Mouse (Mus musculus) splenic B cell, adult 2 months (primary cell): Measurements from ENCODE around the gene Luc7l3.
"Not testable (repeated sequence)": the region's sequence is repeated elsewhere in the genome, so short reads cannot be mapped to it uniquely, and the experiment has no call there.

Source experiments
- DNase-seq: peaks from one replicate; pipeline ENCODE4 v3.0.0-alpha.2; 2011; ENCODE audit warnings: low read depth, low spot score
- H3K27me3 ChIP-seq: 2 replicates; pipeline ENCODE4 v1.6.1; 2012; ENCODE audit warnings: mild to moderate bottlenecking, low read length, moderate library complexity, mixed read lengths; ENCODE audit not compliant: control insufficient read depth, poor library complexity, insufficient read depth, severe bottlenecking
- H3K36me3 ChIP-seq: 2 replicates; pipeline ENCODE4 v1.6.1; 2012; ENCODE audit warnings: mild to moderate bottlenecking, low read length, moderate library complexity, mixed read lengths; ENCODE audit not compliant: control insufficient read depth, poor library complexity, insufficient read depth, severe bottlenecking

The Luc7l3 gene

DNA sequence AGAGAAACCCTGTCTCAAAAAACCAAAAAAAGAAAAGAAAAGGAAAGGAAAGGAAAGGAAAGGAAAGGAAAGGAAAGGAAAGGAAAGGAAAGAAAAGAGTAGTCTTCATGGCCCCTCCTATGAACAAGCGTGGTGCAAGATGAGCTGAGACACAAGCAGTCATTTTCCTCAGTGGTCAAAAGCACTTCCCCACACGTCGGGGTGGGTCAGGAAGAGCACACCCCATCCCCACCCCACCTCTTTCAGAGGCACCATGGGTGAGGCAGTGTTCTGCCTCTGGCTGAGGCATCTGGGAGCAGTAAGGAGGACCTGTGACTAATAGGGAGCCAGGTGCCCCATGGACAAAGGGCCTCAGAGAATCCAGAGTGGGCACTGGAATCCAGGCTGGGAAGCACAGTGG is 55.6 kb downstream of the Luc7l3 start:
- H3K36me3 ChIP-seq, DNase-seq, H3K27me3 ChIP-seq: not testable (repeated sequence)

DNA sequence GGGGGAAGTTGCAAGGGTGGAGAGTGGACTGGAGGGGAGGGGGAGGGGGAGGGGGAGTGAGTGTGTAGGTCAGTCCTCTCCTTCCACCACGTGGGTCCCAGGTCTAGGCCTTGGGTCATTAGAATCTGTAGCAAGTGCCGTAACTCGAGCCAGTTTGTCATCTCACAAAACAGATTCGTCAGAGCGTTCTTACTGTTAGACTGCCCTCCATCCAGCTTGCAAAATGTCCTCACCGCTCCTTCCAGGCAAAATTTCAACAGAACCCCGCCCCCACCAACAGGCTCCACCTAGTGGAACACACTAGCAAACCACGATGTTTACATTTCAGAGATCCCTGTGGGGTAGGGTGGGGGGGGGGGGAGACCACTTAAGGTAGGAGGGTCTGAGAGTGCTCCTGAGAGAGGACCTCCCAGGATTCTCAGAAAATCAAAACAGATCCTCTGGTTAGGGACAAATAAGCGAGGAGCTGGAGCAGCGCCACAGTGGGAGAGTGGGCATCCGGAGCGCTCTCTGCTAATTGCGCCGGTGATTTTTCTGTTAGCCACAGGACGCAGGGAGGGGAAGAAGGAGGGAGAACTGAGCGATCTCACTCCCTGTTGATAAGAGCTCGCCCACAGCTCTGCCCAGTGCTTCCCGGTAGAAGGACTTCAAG is 56.5 kb downstream of the Luc7l3 start:
- peak; percentile 42 for DNase-seq
- no peaks in the 10 kb centered on the region for H3K27me3 ChIP-seq
- H3K36me3 ChIP-seq: no peaks in the 10 kb centered on the region

DNA sequence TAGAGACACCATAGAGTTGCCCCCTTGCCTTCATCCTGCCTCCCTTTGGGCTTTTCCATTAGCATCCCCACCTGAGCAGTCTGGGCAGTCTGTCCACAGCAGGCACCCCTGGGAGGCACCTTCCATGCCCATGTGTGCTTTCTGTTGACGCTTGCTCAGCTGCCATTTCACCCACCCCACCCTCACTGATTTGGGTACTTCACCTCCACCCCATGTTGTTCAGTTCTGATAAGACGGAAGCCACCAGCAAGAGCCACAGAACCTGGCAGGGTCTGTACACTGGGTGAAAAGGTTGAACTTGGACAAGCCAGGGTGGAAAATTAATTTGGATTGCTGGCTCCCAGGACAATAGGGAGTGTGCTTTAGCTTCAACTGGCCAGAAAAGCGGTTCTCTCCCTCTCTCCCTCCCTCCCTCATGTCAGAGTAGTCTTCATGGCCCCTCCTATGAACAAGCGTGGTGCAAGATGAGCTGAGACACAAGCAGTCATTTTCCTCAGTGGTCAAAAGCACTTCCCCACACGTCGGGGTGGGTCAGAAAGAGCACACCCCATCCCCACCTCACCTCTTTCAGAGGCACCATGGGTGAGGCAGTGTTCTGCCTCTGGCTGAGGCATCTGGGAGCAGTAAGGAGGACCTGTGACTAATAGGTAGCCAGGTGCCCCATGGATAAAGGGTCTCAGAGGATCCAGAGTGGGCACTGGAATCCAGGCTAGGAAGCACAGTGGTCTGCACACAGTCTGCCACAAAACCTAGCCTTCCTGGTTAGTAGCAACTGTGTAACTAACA is 60.0 kb downstream of the Luc7l3 start:
- Histone ChIP-seq H3K36me3 (no peaks in the 10 kb centered on the region), H3K27me3 (no peaks in the 10 kb centered on the region)
- DNase-seq: no peak

DNA sequence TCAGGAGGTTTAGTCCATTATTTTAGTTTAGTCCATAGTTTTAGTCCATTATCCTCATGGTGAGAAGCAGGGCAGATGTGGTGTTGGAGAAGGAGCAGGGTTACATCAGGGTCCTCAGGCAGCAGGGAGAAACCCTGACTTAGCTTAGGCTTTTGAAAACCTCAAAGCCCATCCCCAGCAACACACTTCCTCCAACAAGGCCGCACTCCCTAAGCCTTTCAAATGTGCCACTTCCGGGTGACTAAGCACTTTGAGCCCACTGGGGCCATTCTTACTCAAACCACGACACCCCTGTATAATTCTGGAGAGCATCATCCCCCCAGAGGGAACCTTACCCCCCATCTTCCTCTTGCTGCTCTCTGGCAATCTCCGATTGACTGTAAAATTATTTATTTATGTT is 62.0 kb downstream of the Luc7l3 start:
- no peaks in the 10 kb centered on the region for H3K36me3 ChIP-seq
- H3K27me3 ChIP-seq: no peaks in the 10 kb centered on the region
- no peak for DNase-seq

DNA sequence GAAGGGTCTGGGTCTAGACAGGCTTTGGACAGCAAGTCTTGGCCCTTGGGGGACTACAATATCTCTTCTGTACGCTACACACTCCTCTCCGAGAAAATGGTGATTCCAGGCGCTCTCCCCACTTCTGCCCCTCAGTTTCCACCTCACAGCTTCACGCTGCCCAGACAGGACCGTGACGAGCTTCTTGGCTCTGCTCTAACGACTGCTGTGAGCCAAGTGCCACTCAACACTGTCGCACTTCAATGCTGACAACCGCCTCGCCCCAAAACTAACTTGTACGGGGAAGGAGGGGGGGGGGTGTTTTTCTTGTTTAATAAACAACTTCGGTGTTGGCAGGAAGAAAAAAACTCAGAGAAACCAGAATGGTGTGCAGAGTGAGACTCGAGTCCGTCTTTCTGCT is 63.8 kb downstream of the Luc7l3 start:
- Histone ChIP-seq H3K27me3 (no peaks in the 10 kb centered on the region), H3K36me3 (no peaks in the 10 kb centered on the region)
- DNase-seq: no peak

DNA sequence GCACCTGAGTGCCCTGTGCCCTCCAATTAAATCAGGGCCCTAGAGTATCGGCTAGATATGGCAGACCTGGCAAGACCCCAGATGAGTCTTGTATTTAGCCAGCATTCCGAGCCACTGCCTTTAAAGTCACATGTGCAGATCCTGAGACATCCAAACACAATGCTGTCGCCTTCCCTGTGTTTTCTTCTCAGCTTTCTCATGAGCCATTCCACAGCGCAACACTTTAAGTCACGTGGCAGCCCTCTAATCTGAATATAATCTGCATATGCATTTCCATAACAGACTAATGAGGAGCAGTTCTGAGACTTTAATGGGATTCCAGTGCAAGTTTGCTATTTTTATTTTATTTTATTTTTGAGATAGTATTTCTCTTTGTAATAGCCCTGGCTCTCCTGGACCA is 66.1 kb downstream of the Luc7l3 start:
- DNase-seq: no peak
- Histone ChIP-seq H3K36me3 (no peaks in the 10 kb centered on the region), H3K27me3 (no peaks in the 10 kb centered on the region)

DNA sequence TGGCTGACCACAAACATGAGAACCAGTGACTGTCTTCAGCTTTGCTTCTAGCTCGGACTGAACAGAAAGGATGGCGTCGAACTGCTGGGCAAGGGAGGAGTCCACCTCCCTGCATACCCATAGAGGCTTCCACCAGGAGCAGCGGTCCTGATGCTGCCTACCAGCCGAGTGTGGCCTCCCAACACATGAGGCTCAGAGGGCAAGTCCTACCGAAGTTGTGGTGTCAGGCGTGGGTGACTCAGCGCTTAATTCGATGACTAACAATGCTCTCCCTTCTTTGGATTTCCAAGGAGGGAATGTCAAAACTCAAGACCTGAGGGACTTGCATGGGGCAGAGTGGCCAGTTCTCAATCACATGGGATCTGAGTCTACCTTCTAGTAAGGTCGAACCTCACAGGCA is 68.1 kb downstream of the Luc7l3 start:
- no peaks in the 10 kb centered on the region for H3K36me3 ChIP-seq
- no peak for DNase-seq
- no peaks in the 10 kb centered on the region for H3K27me3 ChIP-seq

DNA sequence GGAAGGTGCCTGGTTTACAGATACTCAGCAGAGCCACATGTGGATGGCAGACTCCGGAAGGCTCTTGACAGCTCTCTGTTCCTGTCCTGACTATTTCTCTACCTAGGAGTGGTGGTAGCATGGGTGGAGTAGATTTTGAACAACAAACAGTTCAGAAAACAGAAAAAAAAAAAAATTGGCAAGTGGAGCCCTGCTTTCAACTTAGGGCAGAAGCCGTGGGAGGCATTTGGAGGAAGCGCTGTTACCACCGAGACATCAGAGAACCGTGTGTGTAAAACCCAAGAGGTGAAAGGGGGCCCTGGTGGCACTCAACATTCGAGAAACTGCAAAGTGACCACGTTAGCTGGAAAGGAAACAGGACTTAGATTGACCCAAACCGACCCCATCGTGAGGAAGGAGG is 68.6 kb downstream of the Luc7l3 start:
- Histone ChIP-seq H3K36me3 (no peaks in the 10 kb centered on the region), H3K27me3 (no peaks in the 10 kb centered on the region)
- no peak for DNase-seq

DNA sequence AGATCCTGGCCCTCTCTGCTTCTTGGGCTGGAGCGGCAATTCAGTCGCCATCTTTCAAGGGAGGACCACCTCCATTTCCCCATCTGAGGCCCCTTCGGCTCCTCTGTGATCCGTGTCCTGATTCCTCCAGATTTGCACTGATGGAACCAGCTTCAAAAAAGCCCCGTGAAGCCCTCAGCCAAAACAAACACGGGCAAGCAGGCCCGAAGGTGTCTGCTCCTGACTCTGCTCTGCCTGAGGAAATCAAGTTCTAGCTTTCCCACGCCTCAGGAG is 75.1 kb downstream of the Luc7l3 start:
- no peaks in the 10 kb centered on the region for H3K27me3 ChIP-seq
- no peak for DNase-seq

DNA sequence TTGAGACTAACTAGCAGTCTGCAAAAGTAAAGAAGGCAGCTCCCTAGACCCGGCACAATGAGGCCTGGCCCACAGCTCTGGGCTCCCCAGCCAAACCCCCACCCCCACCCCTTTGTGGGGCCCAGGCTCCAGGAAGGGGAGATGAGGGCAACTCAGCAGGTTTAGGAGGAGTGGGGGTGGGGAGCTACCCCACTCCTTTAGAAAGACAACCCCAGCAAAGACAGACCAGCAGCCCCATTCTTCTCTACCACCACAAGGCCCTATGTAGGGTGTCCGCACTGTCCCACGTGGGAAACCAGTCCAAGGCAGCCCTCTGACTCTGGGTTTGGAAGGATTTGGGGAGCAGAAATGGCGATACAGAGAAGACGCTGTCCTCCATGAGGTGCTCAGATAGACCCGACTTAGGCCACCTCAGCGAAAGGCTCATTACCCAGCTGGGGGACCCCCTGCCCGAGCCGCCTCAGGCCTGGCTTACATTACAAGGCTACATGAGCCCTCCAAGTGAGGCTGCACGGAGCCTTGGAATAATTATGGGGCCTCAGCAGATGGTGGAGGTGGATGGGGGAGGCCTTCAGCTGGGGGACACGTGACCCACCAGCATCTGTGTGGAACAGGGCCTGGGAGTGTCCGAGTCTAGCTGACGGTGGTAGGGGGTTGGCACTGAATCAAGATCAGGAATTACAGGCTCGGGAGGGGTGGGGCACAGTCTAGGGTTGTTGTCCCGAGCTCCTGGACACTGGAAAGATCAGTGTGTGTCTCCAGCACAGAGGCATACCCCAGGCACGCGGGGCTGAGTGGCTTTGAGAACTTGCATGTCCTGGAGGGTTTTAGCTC is 75.6 kb downstream of the Luc7l3 start, which contains the start of gene Wfikkn2:
TSS of gene Wfikkn2 (minus strand) at position 51 of the 834 bp plus-strand sequence.
- Histone ChIP-seq H3K27me3 (no peaks in the 10 kb centered on the region), H3K36me3 (no peaks in the 10 kb centered on the region)
- no peak for DNase-seq

More for the DNA sequence above, 75.1 kb downstream of the Luc7l3 start:
- H3K36me3 ChIP-seq: no peaks in the 10 kb centered on the region

DNA sequence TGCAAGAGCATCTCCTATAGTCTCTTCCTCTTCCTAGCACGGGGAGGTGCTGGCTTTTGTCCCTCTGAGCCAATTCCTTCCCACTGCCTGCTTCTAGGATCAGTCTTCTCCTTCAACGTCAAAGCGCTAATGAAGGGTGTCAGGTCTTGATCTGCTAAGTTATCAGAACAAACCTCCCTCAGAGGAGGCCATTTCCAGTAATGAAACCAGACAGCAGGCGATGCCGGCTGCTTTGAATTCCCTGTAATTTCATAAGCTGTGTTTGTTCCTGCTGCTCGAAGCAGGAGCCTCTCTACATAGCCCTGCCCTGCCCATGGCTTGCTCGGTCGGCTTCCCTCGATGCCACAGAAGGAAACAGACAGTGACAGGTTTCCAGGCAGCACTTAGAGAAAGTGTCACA is 77.4 kb downstream of the Luc7l3 start:
- no peak for DNase-seq
- H3K27me3 ChIP-seq: no peaks in the 10 kb centered on the region
- H3K36me3 ChIP-seq: no peaks in the 10 kb centered on the region

DNA sequence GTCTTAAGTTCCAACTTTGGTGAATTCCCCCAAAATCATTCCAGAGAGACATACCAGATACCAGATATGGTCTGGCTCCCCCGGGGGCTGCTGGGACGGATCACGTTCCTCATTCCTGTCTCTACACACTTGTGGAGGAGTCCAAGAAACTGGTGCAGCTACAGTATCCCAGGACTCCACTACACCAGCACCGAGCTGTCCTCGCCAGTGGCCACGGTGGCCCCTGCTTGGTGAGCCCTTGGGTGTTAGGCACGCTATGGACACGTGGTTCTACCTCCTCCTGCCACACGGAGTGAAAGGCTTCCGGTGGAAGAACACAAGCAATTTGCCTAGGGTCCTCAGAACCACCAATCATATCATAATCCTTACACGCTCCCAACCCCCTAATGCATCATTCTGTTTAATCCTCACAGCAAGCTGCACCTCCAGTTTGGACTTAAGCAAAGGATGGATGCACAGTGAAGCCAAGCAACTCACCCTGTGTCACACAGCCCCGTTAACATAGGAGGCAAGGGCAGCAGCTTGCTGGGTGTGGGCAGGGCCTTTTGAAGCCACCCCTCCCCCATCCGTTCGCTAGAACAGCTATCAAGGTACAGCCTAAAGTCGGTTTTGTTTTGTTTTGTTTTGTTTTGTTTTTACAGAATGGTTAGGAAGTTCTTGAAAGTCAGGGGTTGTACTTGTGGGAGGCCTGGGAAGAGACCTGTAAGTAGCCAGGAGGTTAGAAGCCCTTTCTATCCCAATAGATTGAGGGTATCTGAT is 78.2 kb downstream of the Luc7l3 start:
- no peaks in the 10 kb centered on the region for H3K36me3 ChIP-seq
- no peak for DNase-seq
- H3K27me3 ChIP-seq: no peaks in the 10 kb centered on the region

DNA sequence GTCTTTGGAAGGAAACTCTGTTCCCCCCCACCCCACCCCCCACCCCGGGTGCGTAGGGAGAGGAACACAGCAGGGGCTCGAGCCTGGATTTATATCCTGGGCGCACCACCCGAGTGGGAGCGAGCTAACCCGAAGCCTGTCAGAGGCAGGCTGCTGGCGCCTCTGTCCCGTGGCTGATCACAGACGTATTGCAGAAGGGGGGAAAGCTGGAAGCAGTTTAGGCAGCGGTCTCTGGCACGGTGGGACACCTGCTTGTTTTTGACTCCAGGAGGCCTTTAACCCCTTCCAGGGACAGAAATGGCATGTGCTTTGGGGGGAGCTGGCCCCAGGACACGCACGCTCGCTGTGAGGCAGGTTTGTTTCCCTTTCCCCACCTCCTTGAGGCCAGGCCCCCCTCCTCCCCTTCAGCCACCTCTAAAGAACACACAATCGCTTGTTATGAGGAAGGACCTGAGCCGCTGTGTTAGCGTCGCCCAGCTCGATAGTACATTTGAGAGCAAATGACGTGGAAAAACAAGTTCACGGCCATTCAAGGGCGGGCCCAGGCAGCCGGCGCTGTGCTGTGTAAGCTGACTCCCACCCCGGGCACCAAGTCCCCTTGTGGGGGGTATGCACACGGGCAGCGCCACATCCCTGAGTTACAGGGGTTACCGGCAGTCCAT is 78.9 kb downstream of the Luc7l3 start:
- DNase-seq: peak; percentile 9
- H3K27me3 ChIP-seq: no peaks in the 10 kb centered on the region
- H3K36me3 ChIP-seq: no peaks in the 10 kb centered on the region

DNA sequence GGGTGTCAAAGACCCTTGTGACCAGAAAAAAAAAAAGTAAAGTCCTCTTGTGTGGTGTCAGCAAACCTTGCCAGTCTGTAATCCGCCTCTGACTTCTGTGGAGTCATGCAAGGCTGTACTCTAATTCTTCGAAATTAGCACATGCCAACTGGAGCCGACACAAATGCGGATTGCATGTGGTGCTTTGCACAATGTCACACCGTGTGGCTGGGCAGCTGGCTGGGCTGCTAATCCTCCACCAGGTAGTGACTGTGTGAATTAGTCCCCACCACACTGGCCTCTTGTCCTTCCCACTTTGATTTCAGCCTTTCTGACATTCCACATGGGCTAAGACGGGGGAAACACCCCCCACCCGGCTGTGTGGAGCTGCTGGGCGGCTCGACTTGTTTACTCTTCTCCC is 82.1 kb downstream of the Luc7l3 start:
- Histone ChIP-seq H3K36me3 (no peaks in the 10 kb centered on the region), H3K27me3 (no peaks in the 10 kb centered on the region)
- DNase-seq: no peak
